Mouse (Mus musculus): ENCODE results near the gene Cyp2d22. TPM values are rescaled to one million over a fixed set of nuclear protein-coding genes. Genes with fewer than 3 reads are reported as not detected.
A peak's percentile ranks its signal among the peaks of the same experiment; 100 is the strongest.
"Not testable (repeated sequence)": the region's sequence is repeated elsewhere in the genome, so short reads cannot be mapped to it uniquely, and the experiment has no call there.

Gene Cyp2d22
- 10 to 100 TPM; 15.0 to 17.1 TPM for total RNA-seq (2021)

DNA sequence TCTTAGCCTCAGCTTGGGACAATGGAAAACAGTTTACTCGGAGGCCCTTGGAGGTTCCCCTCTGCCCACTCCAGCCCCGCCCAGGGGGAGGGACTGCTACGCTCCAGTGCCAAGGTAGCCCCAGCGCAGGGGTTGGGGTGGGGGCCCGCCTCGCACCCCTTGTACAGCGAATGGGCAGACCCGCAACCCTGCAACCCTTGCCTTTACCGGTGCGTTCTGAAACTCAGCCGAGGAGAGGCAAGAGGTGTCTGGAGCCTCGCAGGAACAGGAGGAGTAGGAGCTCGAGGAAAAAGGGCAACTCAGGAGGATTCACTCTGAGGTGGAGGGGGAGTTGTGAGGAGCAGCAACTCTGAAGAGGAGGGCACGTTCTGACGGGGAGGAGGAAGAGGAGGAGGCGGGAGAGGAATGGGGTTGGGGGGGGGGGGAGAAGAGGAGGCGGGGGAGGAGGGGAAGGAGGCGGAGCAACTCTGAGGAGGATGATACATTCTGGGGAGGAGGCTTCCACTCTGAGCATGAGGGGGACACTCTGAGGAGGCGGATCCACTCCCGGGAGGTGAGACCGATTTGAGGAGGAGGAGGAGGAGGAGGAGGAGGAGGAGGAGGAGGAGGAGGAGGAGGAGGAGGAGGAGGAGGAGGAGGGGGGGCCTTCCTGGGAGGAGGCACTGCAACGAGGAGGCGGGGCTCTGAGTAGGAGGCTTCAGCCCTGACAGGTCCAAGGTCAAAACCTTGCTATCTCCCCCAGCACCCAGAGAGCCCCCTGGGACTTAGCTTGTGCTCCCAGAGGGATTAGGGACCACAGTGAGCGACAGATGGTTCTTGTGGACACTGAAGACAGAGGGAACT lies at the start of gene Cyp2d22:
Gene Cyp2d22 (minus strand): TSS at position 390 of the 843 bp plus-strand sequence.
- peak; percentile 64 for DNase-seq

DNA sequence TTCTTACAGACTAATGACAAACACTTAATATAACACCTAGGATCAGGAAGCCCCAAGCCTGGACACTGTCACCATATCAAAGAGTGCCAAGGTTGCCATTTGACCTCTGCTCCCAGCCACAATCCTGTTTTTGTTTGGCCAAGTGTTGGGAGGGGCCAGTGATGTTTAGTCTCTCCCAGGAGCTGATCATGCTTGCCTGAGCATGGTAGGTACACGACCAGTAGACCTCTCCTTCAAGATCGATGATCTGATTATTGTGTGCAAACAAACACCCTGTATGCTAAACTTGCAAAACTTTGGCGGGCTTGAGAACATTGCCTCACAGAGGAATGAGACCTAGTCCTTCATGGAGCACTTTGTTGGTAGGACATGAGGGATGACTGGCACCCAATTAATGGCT lies 43.4 kb upstream of the Cyp2d22 start:
- no peak for DNase-seq

DNA sequence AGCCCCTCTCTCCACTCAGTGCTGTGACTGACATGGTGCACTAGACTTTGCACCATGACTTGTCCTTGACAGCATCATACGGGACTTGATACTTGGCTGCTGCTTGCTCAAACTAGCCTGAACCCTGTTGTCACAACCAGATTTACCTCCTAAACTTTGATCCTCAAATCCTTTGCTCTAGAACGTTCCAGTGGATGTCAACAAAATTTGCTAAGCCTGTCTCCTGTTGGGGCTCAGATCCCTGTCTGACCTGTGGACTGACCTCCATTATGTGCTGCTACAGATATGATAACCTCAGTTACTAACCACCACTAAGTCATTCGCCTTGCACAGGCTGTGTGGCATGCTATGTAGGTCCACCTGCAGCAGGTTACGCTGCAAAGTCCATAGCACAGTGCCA lies 42.9 kb upstream of the Cyp2d22 start:
- DNase-seq = no peak

DNA sequence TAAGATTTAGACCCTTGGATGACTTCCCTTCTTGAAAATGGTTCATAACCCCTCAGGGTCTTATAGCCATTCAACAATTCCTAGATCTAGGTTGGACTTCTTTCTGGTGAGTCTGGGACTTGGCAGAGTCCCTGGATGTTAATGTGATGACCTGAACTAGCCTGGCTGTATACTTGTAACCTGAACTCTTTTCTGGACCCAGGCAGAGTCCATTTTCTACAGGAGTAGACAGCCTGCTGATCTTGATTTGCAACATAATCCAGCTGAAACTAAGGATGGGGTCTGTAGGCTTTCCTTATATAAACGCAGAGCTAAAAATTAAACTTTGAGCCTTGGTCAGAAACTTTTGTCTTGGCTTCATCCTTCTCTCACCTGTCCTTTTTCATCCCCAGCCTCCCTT lies 38.6 kb upstream of the Cyp2d22 start:
- DNase-seq = no peak

DNA sequence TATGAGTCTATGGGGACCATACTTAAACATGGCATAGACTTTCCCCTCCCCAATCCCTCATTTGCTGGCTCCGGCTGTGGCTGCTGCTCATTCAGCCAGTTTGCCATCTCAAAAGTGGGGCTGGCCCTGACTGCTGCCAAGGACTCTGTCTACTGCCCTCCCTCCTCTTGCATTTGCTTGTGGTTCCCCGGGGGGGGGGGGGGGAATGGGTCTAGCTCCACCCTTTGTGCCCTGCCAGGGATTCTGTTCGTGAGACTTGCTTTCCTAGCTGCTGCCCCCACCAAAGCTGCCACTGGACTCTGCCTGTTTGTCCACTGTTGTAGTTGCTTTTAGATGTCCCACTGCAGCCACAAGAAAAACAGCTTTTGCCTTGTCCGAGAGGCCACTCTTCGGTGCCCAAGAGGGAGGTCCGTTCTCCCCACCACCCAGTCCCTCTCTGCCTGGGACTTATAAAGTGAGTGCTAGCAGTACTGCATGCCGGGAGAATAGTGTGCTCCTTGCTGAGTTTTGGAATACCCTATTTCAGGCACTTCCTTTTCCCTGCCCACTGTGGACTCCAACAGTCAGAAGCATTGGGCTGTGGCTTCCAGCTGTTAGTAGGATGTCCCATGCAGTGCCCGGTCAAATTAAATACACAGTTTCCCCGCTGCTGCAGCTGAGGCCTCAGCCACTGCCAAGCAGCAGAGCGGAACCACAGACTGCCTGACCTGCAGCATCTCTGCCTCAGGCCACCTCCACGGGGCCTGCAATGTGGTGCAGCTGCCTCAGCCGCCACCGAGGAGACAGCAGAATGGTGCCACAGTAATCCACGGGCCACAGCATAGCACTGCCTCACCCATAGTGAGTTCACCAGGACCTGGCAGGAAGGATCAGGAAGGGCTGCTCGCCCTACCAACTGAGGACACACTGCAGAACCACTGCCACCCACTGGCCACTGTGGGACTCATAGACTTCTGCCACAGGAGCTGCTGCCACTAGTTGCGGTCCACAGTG lies 37.0 kb upstream of the Cyp2d22 start:
- peak; percentile 88 for DNase-seq

DNA sequence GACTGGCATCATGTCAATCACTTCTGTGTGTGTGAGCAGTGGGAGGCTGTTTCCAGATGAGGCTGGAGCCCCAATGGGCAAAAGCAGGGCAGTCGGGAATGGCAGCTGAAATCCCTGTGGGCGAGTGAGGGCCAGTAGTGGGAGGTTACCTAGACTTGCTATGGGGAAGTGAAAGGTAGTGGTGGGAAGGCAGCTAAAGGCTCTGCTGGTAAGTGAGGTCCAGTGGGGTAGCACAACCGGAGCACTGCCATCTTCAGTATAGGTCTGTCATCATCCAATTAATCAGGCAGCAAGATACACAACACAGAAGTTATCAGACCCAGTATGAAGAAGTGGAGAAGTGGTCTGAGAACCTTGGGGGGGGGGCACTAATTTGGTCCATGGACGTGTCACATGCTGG lies 27.5 kb upstream of the Cyp2d22 start:
- DNase-seq = no peak

DNA sequence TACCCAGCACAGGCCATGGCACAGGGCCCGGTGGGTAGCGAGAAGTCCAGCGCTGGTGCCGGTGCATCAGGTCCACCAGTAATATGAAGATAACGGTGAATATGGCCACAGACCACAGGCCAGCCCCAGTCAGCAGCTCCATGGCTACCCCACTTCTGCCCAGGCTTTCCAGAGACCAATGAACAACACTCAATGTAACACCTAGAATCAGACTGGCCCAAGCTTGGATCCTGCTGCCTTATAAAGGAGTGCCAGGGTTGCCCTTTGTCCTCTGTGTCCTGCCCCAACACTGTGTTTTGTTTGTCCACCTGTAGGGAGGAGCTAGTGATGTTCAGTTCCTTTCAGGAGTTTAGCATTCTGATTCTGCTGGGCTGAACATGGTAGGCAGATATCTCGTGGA lies 26.9 kb upstream of the Cyp2d22 start, which contains the start of gene Cyp2d10:
Gene Cyp2d10 (minus strand): TSS at position 215 of the 400 bp plus-strand sequence.
- DNase-seq = no peak

DNA sequence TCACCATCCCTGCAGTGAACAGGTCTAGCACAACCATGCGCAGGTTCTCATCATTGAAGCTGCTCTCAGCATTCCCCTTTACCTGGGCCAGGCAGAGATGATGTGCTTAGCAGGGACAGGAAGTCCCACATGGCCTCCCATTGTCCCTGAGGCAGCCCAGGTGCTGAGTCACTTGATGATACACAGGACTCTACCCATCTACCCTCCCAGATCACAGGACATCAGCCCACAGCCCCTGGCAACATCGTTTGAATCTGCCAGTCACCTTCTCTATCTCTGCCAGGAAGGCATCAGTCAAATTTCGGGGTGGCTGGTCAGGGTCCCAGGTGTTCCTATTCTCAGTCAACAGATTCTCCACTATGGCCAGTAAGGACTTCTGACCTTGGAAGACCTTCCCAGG lies 24.1 kb upstream of the Cyp2d22 start:
- no peak for DNase-seq

DNA sequence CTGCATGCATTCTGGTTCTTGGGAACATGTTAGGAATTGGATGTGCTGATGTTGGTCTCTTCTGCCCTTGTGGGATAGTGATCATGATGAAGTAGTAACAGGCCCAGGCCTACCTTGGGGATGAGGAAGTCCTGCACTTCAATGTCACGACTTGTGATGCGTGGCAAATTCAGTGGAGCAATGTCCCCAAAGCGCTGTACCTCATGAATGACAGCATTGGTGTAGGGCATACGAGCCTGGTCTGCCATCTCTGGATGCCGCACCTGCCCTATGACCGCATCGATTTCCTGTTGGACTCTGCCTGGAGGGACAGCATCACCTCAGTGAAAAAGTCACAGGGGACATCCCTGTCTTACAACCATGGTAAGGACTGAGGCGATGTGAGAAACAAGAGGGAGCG lies 23.5 kb upstream of the Cyp2d22 start:
- no peak for DNase-seq

DNA sequence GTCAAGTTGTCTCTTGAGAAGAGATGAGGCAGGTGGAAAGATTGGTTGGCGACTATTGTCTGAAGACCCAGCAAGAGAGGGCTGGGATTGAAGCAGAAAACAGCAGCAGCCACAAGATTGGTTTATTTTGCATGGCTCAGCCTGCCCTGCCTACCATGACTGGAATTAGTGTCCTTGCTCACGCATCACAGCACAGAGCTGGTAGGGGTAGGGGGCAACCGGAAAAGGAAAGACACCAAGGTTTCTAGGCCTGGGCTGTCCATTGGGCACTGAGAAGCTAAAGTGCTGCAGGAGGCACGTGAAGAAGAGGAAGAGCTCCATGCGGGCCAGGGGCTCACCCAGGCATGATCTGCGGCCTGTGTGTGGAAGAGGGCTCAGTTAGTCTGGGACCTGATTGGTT lies 22.7 kb upstream of the Cyp2d22 start:
- no peak for DNase-seq

DNA sequence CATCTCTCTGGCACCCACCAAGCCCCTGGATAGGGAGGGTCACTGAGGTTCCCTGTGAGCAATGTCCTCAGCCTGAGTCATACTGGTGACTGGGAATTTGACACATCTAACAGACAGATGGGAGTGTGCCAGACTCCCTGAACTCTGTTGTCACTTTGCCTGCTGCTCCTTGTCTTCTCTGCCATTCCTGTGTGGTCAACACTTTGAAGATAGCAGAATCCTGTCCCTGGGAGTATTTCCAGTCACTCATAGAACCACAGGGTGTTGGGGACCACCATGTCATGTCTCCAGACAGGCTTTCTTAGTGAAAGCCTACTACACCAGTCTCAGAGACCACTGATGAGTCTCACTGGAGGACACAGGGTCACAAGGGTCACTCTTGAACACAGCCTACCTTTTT lies 22.0 kb upstream of the Cyp2d22 start:
- DNase-seq = no peak

DNA sequence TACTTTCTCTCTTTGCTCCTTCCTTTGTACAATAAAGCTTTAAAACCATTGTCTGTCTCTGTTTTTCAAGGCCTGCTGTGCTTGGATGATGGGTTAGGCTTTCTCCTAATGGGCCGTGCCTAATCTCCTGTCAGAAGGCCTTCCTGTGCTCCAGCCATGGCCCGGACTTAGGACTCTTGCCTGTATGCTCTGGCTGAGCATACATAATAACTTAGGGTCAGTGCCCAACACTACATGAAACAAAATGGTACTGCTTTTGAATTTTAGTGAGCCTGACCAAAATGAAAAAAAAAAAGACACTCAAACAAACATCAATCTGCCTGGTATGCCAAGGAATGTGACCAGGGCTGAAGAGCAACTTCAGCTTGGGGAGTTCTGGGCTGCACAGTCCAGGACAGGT lies 21.5 kb upstream of the Cyp2d22 start:
- DNase-seq = no peak

DNA sequence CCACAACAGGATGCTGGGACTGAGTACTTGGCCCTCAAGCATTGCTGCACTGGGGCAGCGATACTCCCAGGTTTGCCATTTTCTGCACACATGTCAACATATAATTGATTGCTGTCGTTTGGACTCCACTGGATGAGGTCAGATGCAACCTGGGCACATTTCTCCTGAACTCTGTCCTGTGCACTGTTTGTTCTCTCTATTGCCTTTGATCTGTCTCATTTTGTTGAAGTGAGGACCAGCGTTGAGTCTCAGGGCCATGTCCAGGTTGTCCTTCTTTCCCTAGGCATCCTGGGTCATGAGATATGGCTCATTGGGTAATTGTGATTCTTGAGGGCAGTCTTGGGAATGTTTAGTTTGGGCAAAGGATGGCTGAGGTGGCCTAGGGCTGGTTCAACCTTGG lies 15.9 kb upstream of the Cyp2d22 start:
- not testable (repeated sequence) for DNase-seq

DNA sequence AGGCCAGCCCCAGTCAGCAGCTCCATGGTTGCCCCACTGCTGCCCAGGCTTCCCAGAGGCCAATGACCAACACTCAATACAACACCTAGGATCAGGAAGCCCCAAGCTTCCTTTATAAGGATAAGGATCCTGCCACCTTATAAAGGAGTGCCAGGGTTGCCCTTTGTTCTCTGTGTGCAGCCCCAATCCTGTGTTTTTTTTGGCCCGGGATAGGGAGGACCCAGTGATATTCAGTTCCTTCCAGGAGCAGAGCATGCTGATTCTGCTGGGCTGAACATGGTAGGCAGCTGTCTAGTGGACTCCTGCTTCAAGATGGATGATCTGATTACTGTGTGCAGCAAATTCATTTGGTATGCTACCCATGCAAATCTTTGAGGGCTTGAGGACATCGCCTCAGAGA lies 13.9 kb upstream of the Cyp2d22 start, which contains the start of gene Cyp2d11:
Gene Cyp2d11 (minus strand): TSS at position 101 of the 400 bp plus-strand sequence.
- not testable (repeated sequence) for DNase-seq

DNA sequence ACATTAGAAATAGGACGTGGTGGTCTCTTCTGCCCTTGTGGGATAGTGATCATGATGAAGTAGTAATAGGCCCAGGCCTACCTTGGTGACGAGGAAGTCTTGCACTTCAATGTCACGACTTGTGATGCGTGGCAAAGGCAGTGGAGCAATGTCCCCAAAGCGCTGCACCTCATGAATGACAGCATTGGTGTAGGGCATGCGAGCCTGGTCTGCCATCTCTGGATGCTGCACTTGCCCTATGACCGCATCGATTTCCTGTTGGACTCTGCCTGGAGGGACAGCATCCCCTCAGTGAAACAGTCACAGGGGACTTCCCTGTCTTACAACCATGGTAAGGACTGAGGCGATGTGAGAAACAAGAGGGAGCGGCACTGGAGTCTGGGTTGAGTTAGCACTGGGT lies 9.9 kb upstream of the Cyp2d22 start:
- not testable (repeated sequence) for DNase-seq

DNA sequence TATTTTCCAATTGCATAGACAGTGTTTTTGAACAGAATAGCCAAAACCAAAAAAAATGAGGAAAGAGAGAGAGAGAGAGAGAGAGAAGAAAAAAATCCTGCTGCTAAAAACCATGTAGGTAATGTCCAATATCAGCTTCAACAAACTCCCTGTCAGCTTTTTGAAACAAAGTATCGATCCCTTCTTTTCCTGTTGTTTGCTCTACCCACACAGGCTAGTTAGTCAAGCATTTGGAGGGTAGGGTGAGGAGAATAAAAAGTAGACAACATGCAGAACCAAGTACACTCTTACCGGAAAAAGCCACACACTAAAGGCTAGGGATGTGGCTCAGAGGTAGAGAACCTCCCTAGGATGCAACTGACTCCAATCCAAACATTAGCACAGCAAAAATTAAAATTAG lies 5.7 kb upstream of the Cyp2d22 start:
- DNase-seq = no peak

DNA sequence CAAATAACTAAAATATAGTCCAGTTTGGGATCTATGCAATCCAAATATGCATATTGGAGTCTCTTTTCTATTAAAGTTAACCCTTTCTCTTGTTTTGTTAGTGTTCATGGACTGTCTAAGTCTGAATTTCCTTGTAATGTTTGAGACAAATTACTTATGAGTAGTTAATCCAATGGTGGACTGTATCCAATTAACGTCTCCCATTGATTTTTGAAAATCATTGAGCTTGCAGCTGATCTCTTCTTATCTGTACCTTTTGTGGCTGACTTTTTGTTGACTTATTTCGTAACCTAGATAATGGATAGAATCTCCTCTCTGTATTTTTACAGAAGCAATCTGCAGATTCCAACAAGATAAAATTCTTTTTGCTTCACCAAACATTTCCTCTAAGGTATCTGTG lies 2.4 kb upstream of the Cyp2d22 start:
- DNase-seq = no peak

DNA sequence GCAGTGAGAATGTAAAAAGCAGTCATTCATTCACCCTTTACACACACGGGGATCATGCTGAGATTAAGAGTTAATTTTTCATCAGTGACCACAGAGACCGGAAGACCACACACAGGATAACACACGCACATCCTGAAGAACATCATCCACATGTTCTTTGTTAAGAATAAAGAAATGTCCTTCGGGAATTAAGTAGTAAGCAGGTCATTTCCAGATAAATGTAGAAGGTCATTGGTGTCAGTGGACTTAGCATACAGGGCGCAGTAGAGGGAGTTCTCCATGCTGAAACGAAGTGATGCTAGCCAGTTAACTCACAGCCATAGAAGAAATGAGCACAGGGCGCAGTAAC lies 628 bp upstream of the Cyp2d22 start:
- DNase-seq = no peak

DNA sequence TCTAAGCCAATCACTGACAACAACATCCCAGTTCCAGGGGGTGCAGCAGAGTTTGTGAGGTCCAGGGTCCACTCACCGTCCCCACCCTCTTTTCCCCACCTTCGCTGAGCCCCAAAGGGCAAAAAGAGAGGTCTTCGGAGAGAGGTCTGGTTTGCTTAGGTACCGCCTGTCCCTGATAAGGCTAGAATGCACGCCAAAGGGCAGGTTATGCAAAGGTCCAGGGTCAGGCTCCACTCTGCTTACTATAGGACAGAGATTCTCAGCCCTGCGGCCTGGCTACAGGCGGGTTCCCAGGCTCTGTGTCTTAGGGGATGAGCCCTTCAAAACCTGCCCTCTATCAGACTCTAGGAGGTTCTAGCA lies 569 bp downstream of the Cyp2d22 start:
- DNase-seq = no peak

DNA sequence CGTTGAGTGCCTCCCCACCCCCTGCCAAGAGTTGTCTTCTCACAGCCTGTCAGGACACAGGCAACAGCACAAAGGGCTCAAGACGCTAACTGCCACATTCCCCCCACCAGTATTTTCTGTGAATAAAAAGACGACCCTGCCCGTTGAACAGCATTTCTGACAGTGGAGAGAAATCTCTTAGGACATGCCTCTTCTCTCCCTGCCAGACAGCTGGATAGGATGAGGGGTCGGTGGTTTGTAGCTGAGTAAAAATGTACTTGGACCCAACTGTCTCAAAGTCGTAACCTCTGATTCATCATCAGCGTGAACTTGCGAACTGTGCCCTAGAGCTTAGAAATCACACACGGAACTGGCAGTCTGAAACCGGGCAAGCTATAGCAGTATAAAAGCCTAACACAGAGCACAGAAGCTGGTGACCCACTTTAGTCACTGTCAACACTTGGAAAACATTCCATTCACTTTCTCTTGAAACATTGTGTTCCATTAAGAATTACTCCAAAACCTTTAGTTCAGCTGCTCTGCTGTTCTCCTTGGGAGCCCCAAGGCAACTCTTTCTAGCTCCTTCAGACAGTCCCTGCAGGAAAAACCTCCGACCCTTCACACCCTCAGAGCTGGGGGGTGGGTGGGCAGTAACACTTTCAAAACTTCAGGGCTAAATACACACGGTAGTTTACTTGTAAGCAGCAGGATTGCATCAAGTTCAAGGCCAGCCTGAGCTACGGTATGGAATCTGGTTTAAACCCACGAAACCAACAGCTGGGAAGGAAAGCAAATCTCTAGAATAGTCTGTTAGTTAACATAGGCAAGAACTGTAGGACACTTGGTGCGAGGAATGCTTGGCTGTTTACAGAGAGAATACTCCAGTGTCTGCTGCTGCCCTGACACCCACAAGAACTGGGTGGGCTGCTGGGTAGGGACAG lies 1.5 kb downstream of the Cyp2d22 start:
- DNase-seq = no peak

DNA sequence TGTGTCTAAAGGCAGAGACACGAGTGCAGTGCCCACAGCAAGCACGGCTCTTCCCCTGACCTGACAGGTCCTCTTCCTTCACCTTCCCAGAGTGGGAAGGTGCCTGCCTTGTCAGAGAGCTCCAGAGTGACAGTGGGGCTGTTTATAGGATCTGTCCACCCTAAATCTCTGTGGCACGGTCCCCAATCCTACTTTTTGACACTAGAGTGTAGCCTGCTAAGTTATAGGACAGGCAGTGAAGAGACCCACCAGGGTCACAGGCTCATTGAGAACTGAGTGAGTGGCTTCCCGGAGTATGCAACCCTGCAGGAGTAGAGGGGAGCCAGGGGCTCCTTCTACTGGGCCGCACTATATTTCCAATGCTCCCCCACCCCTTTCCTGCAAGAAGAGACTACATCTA lies 2.4 kb downstream of the Cyp2d22 start:
- DNase-seq = no peak

Data from heart, postnatal 4 days (tissue).